Mouse (Mus musculus) small intestine, adult 2 months (tissue): Measurements from ENCODE around the gene Vps36. TPM values are rescaled to one million over a fixed set of nuclear protein-coding genes. Genes with fewer than 3 reads are reported as not detected.
A peak's percentile ranks its signal among the peaks of the same experiment; 100 is the strongest.

Experiments used
- H3K27ac ChIP-seq: fragments of 200-500 bp; 2 replicates; pipeline ENCODE4 v1.5.1; 2012; ENCODE audit warnings: low read depth, low read length, control low read depth, inconsistent platforms; ENCODE audit not compliant: insufficient read depth
- H3K27me3 ChIP-seq: fragments of 200-500 bp; 2 replicates; pipeline ENCODE4 v1.6.1; 2012; ENCODE audit warnings: mild to moderate bottlenecking, moderate library complexity, low read length, inconsistent platforms; ENCODE audit not compliant: control insufficient read depth, insufficient read depth
- H3K36me3 ChIP-seq: fragments of 200-500 bp; 2 replicates; pipeline ENCODE4 v1.6.1; 2012; ENCODE audit warnings: mild to moderate bottlenecking, low read length, control low read depth, inconsistent platforms; ENCODE audit not compliant: control insufficient read depth, insufficient read depth
- H3K4me1 ChIP-seq: fragments of 200-500 bp; 2 replicates; pipeline ENCODE4 v1.6.1; 2012; ENCODE audit warnings: low read length, inconsistent platforms, mixed read lengths; ENCODE audit not compliant: control insufficient read depth, insufficient read depth, insufficient read length
- H3K4me3 ChIP-seq: fragments of 200-500 bp; 2 replicates; pipeline ENCODE4 v1.5.1; 2012; ENCODE audit warnings: low read depth, mild to moderate bottlenecking, control low read depth, inconsistent platforms, low read length, moderate library complexity
- CTCF ChIP-seq: fragments of 200-500 bp; IDR thresholded peaks from 2 replicates; pipeline ENCODE4 v1.5.1; 2012; ENCODE audit warnings: low read depth, mild to moderate bottlenecking, control low read depth, inconsistent platforms, low read length, moderate library complexity, mixed read lengths; ENCODE audit not compliant: insufficient replicate concordance, insufficient read length; ENCODE audit errors: extremely low read depth
- POLR2A ChIP-seq: fragments of 200-500 bp; IDR thresholded peaks from 2 replicates; pipeline ENCODE4 v1.6.1; 2012; ENCODE audit warnings: low read depth, mild to moderate bottlenecking, control low read depth, inconsistent platforms, low read length, moderate library complexity
- WGBS: fragments of 180-500 bp; shearing (Covaris S2); methylation state at CpG from one replicate; pipeline ENCODE4 v1.1.7; 2018; 5-methylcytosine and 5-hydroxymethylcytosine counted together
- polyA plus RNA-seq: library from polyadenylated mRNA; depleted of rRNA; stranded (reverse); fragments of >200 nt; gene quantifications from 2 replicates; pipeline ENCODE4 v1.2.3, GENCODE M21; 2012

Gene Vps36
- polyA plus RNA-seq, 1 experiment: 6.5 TPM

DNA sequence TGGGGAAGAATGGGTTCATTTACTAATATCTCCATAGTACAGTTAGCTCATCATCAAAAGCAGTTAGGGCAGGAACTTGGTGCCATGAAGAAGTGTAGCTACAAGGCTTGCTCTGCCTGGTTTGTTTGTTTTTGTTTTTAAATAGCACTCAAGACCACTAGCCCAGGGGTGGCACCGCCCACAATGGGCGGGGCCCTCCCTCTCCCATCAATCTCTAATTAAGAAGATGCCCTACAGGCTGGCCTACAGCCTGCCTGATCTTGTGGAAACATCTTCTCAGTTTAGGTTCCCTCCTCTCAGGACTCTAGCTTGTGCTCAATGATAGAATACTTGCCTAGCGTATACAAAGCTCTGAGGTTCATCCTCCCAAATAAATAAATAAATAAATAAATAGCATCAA is 7.7 kb upstream of the Vps36 start:
- Histone ChIP-seq H3K4me1 (peaks cover 5% of the 10 kb centered on the region), H3K36me3 (no peaks in the 10 kb centered on the region), H3K27me3 (no peaks in the 10 kb centered on the region), H3K27ac (no peak overlapping the region), H3K4me3 (0 out of 2 replicates have a peak overlapping the region, but pooled peaks have one; percentile 8)
- 3% methylated on average over 3 of the region's 3 CpGs for WGBS
- TF ChIP-seq CTCF (no peak), POLR2A (no peak)

DNA sequence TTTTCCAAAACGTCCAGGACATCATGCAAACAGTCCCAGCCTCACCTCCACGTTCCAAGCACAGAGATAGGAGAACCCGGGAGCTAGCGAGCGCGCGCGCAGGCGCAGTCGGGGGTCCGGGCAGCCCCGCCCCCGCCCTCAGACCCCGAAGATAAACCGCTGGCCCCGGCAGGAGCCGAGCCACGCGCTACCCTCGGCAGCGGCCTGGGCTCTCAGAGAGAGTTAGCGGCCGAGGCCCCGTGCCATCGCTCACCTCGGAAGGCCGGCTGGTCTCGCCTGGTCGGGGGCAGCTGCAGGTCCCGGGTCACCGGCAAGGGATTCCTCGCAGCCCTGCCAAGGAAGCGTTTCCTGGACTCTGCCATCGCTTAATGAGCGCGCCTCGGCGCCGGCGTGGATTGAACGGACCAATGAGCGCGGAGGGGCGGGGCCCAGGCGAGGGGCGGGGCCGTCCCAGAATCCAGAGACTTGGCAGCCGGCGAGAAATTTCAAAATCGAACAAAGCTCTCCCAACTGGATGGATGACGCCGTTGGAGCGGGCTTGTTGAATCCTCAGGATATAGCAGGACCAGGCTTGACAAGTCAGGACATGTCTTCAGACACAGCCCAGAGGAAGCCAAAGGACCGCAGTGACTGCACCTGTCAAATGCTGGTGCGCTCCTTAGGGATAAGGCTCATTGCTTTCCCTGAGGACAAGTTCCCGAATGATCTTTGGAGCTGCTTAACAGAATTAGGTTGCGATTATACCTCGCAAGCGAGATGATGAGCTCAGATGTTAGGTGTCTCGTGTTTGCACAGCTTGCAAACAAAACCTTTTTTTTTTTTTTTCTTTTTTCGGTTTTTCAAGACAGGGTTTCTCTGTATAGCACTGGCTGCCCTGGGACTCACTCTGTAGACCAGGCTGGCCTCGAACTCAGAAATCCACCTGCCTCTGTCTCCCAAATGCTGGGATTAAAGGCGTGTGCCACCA is 6.9 kb upstream of the Vps36 start, which contains the start of gene Ckap2:
Ckap2 (minus strand) TSS at position 389 of the 967 bp plus-strand sequence.
- Histone ChIP-seq H3K27ac (no peak within 1 kb of the TSS), H3K4me1 (peaks cover 5% of the 10 kb centered on the region), H3K4me3 (peak within 1 kb of the TSS; percentile 99), H3K27me3 (no peaks in the 10 kb centered on the region), H3K36me3 (no peaks in the 10 kb centered on the region)
- TF ChIP-seq CTCF (no peak), POLR2A (peak; percentile 51; the same call in 1 of the 2 replicates)
- WGBS: 2% methylated on average over 63 of the region's 63 CpGs

DNA sequence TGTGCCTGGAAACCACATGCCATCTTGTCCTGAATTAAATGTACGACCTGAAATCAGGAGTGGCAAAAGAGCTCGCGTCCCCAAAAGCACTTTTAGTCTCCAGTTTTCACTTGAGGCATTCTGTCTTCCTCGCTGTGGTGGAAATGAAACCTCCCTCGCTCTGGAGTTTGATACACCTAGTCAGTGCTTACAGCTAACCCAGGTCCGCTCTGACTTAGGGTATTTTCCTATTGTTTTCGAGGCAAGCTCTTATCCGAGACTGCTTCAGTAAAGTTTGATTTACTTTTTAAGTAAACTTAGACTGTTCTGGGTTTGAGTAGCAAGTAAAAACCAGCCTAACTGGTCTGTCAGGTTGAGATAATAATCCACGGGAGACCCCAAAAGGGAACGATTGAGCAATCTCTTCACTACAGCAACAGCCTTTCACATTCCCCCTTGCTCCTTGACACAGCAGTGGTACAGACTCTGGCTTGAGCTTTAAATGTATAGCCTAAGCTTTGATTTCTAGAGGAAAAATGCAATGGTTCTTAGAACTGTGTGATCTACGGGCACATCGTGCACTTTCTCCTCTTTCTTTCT is 912 bp downstream of the Vps36 start:
- Histone ChIP-seq H3K27ac (peak overlapping the region; percentile 94), H3K36me3 (no peaks in the 10 kb centered on the region), H3K4me1 (peaks cover 3% of the 10 kb centered on the region; the same call in 1 of the 2 replicates), H3K4me3 (peak overlapping the region; percentile 96), H3K27me3 (no peaks in the 10 kb centered on the region)
- WGBS: 3% methylated on average over 12 of the region's 12 CpGs
- TF ChIP-seq POLR2A (no peak), CTCF (no peak)

DNA sequence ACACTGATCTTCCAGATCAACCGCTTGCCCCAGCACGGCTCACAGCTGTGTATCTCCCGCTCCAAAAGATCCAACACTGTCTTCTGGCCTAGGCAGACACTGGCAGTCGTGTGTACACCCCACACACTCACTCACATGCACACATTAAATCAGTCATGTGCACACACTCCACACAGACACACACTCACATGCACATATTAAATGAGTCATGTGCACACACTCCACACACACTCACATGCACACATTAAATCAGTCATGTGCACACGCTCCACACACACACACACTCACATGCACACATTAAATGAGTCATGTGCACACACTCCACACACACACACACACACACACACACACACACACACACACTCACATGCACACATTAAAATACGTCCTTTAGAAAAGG is 5.3 kb downstream of the Vps36 start:
- TF ChIP-seq CTCF: no peak
- TF ChIP-seq POLR2A: no peak
- H3K4me1 ChIP-seq: peaks cover 3% of the 10 kb centered on the region; the same call in 1 of the 2 replicates
- H3K4me3 ChIP-seq: no peak overlapping the region
- no peaks in the 10 kb centered on the region for H3K27me3 ChIP-seq
- peaks cover 17% of the 10 kb centered on the region for H3K36me3 ChIP-seq
- 89% methylated on average over 6 of the region's 6 CpGs for WGBS
- H3K27ac ChIP-seq: no peak overlapping the region

DNA sequence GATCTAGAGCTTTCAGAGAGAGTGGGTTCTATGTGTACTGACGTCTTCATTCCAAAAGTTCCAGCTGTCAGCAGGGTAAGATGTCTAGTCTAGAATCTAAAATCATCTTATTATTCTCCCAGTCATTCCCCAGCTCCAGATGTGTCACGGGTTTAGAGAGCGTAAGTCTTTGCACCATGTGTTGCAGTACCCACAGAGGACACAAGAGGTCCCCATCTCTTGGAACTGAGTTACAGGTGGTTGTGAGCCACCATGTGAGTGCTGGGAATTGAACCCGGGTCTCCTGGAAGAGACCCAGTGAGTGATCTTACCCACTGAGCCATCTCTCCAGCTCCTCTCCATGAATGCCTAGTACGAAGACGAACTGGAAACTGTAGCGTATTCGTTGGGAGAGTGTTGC is 6.9 kb downstream of the Vps36 start:
- TF ChIP-seq POLR2A: no peak
- H3K36me3 ChIP-seq: peaks cover 21% of the 10 kb centered on the region
- H3K4me3 ChIP-seq: no peak overlapping the region
- peaks cover under 1% of the 10 kb centered on the region; the same call in 1 of the 2 replicates for H3K4me1 ChIP-seq
- no peaks in the 10 kb centered on the region for H3K27me3 ChIP-seq
- no peak overlapping the region for H3K27ac ChIP-seq
- 96% methylated on average over 8 of the region's 8 CpGs for WGBS

DNA sequence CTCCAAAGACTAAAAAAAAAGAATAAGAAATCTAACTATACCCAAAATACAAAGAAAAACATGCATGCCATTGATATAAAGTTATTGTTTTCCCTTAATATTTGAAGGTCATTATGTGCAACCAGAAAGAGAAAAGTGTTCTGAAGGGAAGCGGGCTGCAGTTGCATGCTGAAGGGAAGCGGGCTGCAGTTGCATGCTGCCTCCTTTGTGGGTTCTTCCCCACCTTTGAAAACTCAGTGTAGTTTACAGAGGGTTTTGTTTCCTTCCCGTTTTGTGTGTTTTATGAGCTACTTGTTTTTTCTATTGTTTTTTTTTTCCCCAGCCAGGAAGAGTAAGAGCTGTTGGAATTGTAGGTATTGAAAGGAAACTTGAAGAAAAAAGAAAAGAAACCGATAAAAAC is 14.9 kb downstream of the Vps36 start:
- Histone ChIP-seq H3K4me3 (no peak overlapping the region), H3K27ac (no peak overlapping the region), H3K27me3 (no peaks in the 10 kb centered on the region), H3K36me3 (peaks cover 44% of the 10 kb centered on the region), H3K4me1 (no peaks in the 10 kb centered on the region)
- no peak for TF ChIP-seq CTCF
- no peak for TF ChIP-seq POLR2A
- WGBS: 75% methylated on average over 4 of the region's 4 CpGs

DNA sequence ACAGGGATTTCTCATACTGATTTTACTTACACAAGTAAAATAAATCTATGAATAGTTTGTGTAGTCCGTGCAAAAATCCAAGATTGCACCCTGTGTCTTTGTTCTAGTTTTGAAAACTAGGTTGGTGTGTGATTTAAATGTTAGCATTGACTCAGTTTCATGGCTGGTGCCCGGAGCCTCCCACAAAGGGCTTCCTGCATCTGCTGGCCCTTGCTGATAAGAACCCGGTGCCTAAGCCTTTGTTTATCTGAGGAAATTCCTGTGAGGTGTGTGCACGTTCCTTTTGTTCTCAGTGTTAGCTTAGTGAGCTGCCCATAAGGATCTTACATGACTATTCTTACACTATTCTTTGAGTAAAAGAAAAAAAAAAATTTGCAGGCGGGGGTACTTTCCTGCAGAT is 16.4 kb downstream of the Vps36 start:
- Histone ChIP-seq H3K27me3 (no peaks in the 10 kb centered on the region), H3K36me3 (peaks cover 47% of the 10 kb centered on the region), H3K27ac (no peak overlapping the region), H3K4me1 (no peaks in the 10 kb centered on the region), H3K4me3 (no peak overlapping the region)
- 29% methylated on average over 5 of the region's 5 CpGs for WGBS
- TF ChIP-seq CTCF: no peak
- TF ChIP-seq POLR2A: no peak
